Mouse (Mus musculus) small intestine, adult 2 months (tissue): ENCODE measurements around the gene Ttc7.

Experiments
- CTCF ChIP-seq: fragments of 200-500 bp; IDR thresholded peaks from 2 replicates; pipeline ENCODE4 v1.5.1; 2012; ENCODE audit warnings: low read depth, mild to moderate bottlenecking, control low read depth, inconsistent platforms, low read length, moderate library complexity, mixed read lengths; ENCODE audit not compliant: insufficient replicate concordance, insufficient read length; ENCODE audit errors: extremely low read depth
- POLR2A ChIP-seq: fragments of 200-500 bp; IDR thresholded peaks from 2 replicates; pipeline ENCODE4 v1.6.1; 2012; ENCODE audit warnings: low read depth, mild to moderate bottlenecking, control low read depth, inconsistent platforms, low read length, moderate library complexity

DNA sequence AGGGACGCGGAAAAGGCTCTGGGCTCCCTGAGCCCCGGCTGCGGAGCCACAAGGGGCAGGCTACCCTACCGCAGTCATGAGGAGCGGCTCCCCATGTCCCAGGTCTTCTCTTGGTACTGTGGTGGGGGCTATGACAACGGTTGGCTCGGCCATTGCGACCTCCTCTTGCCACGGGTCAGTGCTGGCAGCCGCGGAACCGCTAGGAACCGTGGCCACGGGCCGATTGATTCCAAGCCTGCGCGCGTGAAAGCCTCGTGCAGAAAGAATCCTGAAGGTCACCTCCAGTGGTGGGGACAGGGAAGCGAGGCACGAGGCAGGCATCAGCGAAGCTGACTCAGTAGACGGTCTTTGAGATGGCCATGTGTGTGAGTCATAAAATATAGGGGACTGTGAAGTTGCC is 144.8 kb downstream of the Ttc7 start, which contains the start of gene Stpg4:
- TF ChIP-seq CTCF (no peak), POLR2A (no peak)
